Mouse (Mus musculus) heart, postnatal 0 days (tissue): ENCODE data around the gene Csrnp3. TPM values are rescaled to one million over a fixed set of nuclear protein-coding genes. Genes with fewer than 3 reads are reported as not detected.

Experiments
- ATAC-seq: fragments of 200-750 bp; cut with Nextera tagmentation; 2 replicates; pipeline ENCODE4 v1.8.0; 2017; ENCODE audit warnings: low read depth, moderate number of reproducible peaks, moderate library complexity; ENCODE audit not compliant: insufficient read depth
- DNase-seq: peaks from one replicate; pipeline ENCODE4 v3.0.0-alpha.2; 2016; ENCODE audit warnings: low spot score
- H3K27ac ChIP-seq: fragments of 300-500 bp; sonication (generic); 2 replicates; pipeline ENCODE4 v1.5.1; 2014; ENCODE audit warnings: low read depth, mild to moderate bottlenecking
- H3K27me3 ChIP-seq: fragments of 300-500 bp; sonication (generic); 2 replicates; pipeline ENCODE4 v1.6.1; 2014; ENCODE audit warnings: low read length, mixed read lengths; ENCODE audit not compliant: control insufficient read depth, insufficient read depth
- H3K36me3 ChIP-seq: fragments of 300-500 bp; sonication (generic); replicated peaks from 2 replicates; pipeline ENCODE4 v1.6.1; 2014; ENCODE audit warnings: low read length, mixed read lengths; ENCODE audit not compliant: control insufficient read depth, insufficient read depth
- H3K4me1 ChIP-seq: fragments of 300-500 bp; sonication (generic); 2 replicates; pipeline ENCODE4 v1.6.1; 2014; ENCODE audit warnings: antibody characterized with exemption; ENCODE audit not compliant: control insufficient read depth, insufficient read depth
- H3K4me2 ChIP-seq: fragments of 300-500 bp; sonication (generic); 2 replicates; pipeline ENCODE4 v1.6.1; 2014; ENCODE audit warnings: low read depth, mild to moderate bottlenecking, low read length, moderate library complexity
- H3K4me3 ChIP-seq: fragments of 300-500 bp; sonication (generic); 2 replicates; pipeline ENCODE4 v1.5.1; 2014; ENCODE audit warnings: low read depth, low read length
- H3K9ac ChIP-seq: fragments of 300-500 bp; sonication (generic); replicated peaks from 2 replicates; pipeline ENCODE4 v1.6.1; 2014; ENCODE audit warnings: low read depth, low read length, mixed read lengths
- H3K9me3 ChIP-seq: fragments of 300-500 bp; sonication (generic); replicated peaks from 2 replicates; pipeline ENCODE4 v1.6.1; 2016; ENCODE audit warnings: low read length; ENCODE audit not compliant: control insufficient read depth
- CTCF ChIP-seq: IDR thresholded peaks from 2 replicates; pipeline ENCODE4 v1.5.1; 2016; ENCODE audit warnings: antibody characterized with exemption, control low read depth, low read depth
- EP300 ChIP-seq: IDR thresholded peaks from 2 replicates; pipeline ENCODE4 v1.6.1; 2016; ENCODE audit warnings: antibody characterized with exemption, low read depth
- WGBS: fragments of 180-500 bp; shearing (Covaris S2); extraction: QIAGEN DNeasy Blood & Tissue Kit; methylation state at CpG from one replicate; pipeline ENCODE4 v1.1.7; 2014; 5-methylcytosine and 5-hydroxymethylcytosine counted together
- polyA plus RNA-seq: library from polyadenylated mRNA; unstranded; fragments of >200 nt; fragmentation: Nextera tagmentation; extraction: Ambion mirVana; gene quantifications from 2 replicates; pipeline ENCODE4 v1.2.1, GENCODE M21; 2015
- total RNA-seq: library from RNA; depleted of rRNA; stranded (reverse); fragments of >200 nt; gene quantifications from 2 replicates; pipeline ENCODE4 v1.2.3, GENCODE M21; 2014; ENCODE audit warnings: low replicate concordance

Gene Csrnp3
- total and polyA plus RNA-seq, 2 experiments from 2014 or later = under 0.01 to 0.18 TPM

DNA sequence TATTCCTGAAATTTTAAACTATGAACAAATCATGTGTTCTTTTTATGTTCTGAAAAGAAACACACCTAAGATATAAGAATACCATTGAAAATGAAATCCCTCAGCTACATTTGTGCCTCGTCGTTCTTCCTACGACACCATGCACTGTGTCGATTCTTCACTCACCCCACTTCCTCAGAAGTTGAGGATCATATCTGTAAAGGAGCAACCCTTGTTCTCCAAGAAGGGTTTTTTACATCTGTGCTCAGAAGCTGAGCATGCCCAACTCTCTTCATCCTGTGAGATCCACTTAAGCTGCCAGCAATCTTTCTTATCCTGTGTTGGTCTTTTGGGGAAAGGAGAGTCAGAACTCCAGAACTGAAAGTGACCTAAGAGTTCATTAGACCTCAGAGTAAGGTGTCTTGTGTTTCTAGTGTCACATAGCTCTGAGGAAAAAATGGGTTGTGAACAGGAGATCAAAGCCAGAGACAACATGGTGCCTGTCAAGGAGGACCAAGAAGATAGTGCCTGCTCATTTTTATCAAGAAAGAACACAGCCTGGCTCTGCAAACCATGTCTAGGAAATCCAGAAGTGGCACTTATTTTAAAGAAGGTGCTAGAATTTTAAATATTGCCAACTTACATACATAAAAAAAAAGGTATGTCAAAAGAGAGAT lies 25.3 kb upstream of the Csrnp3 start:
- H3K4me1 ChIP-seq = no peaks in the 10 kb centered on the region
- H3K4me2 ChIP-seq = no peak overlapping the region
- no peaks in the 10 kb centered on the region for H3K27me3 ChIP-seq
- no peaks in the 10 kb centered on the region for H3K9me3 ChIP-seq
- DNase-seq (no peak), ATAC-seq (no peak)
- TF ChIP-seq CTCF = no peak
- TF ChIP-seq EP300 = no peak
- WGBS = 79% methylated on average over 4 of the region's 4 CpGs
- H3K4me3 ChIP-seq = no peak overlapping the region
- H3K27ac ChIP-seq = no peak overlapping the region
- no peaks in the 10 kb centered on the region for H3K36me3 ChIP-seq
- no peak overlapping the region for H3K9ac ChIP-seq

DNA sequence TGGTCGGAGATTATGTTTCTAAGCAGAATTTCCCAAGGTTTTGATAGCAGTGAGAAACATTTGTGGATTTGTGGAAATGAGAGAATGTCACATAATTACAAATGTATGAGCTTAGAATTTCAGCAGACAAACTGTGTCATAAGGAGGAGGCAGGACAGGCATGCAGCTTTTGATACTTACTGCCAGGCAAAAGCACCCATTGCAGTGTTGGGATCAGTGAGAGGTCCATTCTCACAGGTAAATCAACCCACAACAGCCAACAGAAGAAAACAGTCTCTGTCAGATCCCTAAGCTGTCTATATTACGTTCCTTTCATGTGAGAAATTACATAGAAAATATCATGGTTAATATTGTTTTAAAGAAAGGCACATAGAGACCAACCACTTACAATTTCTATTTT lies 19.3 kb upstream of the Csrnp3 start:
- Histone ChIP-seq H3K27me3 (no peaks in the 10 kb centered on the region), H3K4me3 (no peak overlapping the region), H3K4me2 (no peak overlapping the region), H3K9me3 (no peaks in the 10 kb centered on the region), H3K9ac (no peak overlapping the region), H3K36me3 (no peaks in the 10 kb centered on the region), H3K4me1 (no peaks in the 10 kb centered on the region), H3K27ac (no peak overlapping the region)
- DNase-seq (no peak), ATAC-seq (no peak)
- 78% methylated on average over 2 of the region's 2 CpGs for WGBS
- TF ChIP-seq EP300 (no peak), CTCF (no peak)

DNA sequence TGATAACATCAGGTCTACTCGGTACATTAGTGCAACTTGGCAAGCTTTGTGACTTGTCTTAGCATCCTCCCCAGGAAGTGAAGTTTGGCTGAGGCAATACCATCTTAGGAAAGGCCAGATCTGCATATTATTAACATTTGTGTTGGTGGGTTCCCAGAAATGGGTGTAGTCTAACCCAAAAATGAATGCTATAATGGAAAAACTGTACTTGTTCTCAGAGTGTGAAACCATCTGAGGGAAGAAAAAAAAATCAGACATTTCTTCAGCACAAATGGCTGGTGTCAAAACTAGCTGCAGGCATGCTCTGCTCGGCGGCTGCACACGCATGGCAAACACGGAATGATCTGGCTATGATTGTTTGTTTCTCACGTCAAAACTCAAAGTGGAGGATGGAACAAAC lies 18.8 kb upstream of the Csrnp3 start:
- no peak overlapping the region for H3K27ac ChIP-seq
- no peaks in the 10 kb centered on the region for H3K27me3 ChIP-seq
- TF ChIP-seq CTCF (no peak), EP300 (no peak)
- 78% methylated on average over 6 of the region's 6 CpGs for WGBS
- DNase-seq (no peak), ATAC-seq (no peak)
- H3K4me2 ChIP-seq = no peak overlapping the region
- no peak overlapping the region for H3K9ac ChIP-seq
- no peaks in the 10 kb centered on the region for H3K36me3 ChIP-seq
- H3K9me3 ChIP-seq = no peaks in the 10 kb centered on the region
- H3K4me1 ChIP-seq = no peaks in the 10 kb centered on the region
- H3K4me3 ChIP-seq = no peak overlapping the region

DNA sequence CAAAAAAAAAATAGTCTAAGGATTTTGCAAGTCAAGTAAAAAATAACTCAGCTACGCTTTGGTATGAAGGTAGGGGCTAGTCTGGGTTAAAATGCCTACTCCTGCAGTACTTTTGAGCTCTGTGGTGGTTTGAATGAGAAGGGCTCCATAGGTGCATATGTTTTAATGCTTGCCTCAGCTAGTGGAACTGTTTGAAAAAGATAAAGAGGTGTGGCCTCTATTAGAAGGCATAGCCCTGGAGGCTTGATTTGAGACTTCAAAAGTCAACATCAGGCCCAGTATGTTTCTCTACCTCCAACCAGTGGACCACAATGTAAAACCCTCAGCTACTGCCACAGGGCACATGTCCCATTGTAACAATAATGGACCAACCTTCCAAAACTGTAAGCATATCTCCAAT lies 16.9 kb upstream of the Csrnp3 start:
- H3K4me1 ChIP-seq = no peaks in the 10 kb centered on the region
- H3K9me3 ChIP-seq = no peaks in the 10 kb centered on the region
- no peaks in the 10 kb centered on the region for H3K36me3 ChIP-seq
- no peak overlapping the region for H3K9ac ChIP-seq
- no peak overlapping the region for H3K4me3 ChIP-seq
- no peak overlapping the region for H3K27ac ChIP-seq
- H3K27me3 ChIP-seq = no peaks in the 10 kb centered on the region
- WGBS = 88% methylated on average over 1 of the region's 1 CpGs
- no peak overlapping the region for H3K4me2 ChIP-seq
- ATAC-seq (no peak), DNase-seq (no peak)
- no peak for TF ChIP-seq CTCF
- TF ChIP-seq EP300 = no peak

DNA sequence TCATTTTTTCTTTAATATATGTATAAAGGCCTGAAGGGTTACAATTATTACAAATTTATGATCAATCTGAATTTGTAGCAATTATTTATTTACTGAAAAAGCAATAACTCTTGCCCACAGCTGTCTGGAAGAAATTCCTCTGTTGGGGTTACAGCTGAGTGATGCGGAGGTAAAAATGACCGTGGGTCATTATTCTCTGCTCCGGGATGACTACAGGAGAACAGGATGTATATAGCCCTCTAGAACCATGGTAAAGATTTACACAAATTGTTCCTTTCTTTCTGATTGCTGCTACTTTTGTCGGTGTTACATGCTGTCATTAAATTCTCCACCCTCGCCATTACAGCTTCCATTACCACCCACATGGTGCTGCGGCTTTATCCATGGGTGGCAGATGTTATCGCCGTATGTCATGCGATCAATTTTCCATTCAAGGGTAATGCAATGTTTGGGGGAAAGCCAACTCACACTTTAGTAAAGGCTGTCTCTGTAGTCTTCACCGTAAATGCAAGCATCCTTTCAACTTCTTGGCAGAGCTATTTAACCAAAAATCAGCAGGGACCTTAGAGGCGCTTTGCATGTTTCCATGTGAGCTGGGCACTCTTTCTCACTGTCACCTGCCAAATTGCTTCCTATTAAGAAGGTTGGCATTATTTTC lies 12.7 kb upstream of the Csrnp3 start:
- WGBS = 81% methylated on average over 11 of the region's 11 CpGs
- H3K4me2 ChIP-seq = no peak overlapping the region
- no peak overlapping the region for H3K4me3 ChIP-seq
- H3K9ac ChIP-seq = no peak overlapping the region
- no peaks in the 10 kb centered on the region for H3K27me3 ChIP-seq
- ATAC-seq = no peak
- no peaks in the 10 kb centered on the region for H3K9me3 ChIP-seq
- no peaks in the 10 kb centered on the region for H3K36me3 ChIP-seq
- TF ChIP-seq EP300 = no peak
- no peak for TF ChIP-seq CTCF
- H3K4me1 ChIP-seq = no peaks in the 10 kb centered on the region
- no peak for DNase-seq
- no peak overlapping the region for H3K27ac ChIP-seq

DNA sequence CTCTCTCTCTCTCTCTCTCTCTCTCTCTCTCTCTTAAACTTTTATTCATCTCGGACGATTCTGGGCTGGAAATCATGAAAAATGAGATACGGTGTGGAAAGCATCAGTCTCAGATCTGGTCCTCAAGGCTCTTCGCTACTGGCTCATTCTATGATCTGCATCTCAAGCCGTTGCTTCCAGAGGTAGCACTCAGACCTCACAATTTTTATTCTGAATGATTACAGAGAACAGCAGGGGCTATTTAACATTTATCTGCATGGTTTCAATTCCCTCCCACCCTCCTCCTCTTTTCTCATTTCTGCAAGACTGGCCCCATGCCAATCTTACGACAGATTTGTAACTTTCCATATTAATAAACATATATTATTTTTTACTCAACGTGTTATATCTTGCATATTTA lies 12.1 kb upstream of the Csrnp3 start:
- DNase-seq (no peak), ATAC-seq (no peak)
- H3K27me3 ChIP-seq = no peaks in the 10 kb centered on the region
- no peak overlapping the region for H3K27ac ChIP-seq
- no peak overlapping the region for H3K4me3 ChIP-seq
- no peak overlapping the region for H3K4me2 ChIP-seq
- WGBS = 68% methylated on average over 7 of the region's 7 CpGs
- no peak overlapping the region for H3K9ac ChIP-seq
- H3K9me3 ChIP-seq = no peaks in the 10 kb centered on the region
- TF ChIP-seq EP300 = no peak
- no peak for TF ChIP-seq CTCF
- no peaks in the 10 kb centered on the region for H3K4me1 ChIP-seq
- no peaks in the 10 kb centered on the region for H3K36me3 ChIP-seq
